ENCODE assay signal across 10 mouse cellular contexts in the genomic region with DNA sequence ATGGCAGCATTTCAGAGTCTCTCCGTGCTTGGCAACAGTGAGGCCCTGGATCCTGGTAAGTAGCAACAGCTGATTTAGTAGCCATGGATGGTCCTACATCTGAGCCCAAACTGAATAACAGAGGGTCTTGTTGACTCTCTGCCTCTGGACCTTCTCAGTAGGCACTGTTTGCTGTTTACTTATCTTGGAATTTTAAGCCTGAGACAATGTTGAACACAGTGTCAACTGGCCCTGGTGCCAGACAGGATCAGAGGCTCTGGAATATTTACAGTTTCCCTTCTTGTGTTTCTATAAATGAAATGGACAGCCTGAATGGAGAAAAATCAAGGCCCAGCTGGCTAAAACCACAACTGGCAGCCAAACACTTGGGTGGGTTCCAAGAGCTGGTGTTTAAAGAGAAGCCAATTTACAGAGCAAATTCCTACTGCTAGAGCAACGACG. TPM values are rescaled to one million over a fixed set of nuclear protein-coding genes. Genes with fewer than 3 reads are reported as not detected.
DNase-seq lines count a peak whose midpoint lies in the region; ATAC-seq and TF ChIP-seq lines count a peak whose summit lies in the region.
"Had no signal": no experiment of that assay in that cellular context is flagged by ENCODE, and none has a peak within 500 bp of the region (broad histone marks: within the 10 kb centered on the region; RNA-seq: fewer than 3 reads in every experiment).

No protein-coding gene starts in this region.

- H3K4me1 ChIP-seq in heart, embryonic 12.5 days (replicated peaks), result peaks cover 6% of the 10 kb centered on the region; the same call in 1 of the 2 replicates
- H3K4me1 ChIP-seq in neural tube, embryonic 12.5 days, result peaks cover 11% of the 10 kb centered on the region
- H3K4me1 ChIP-seq in stomach, postnatal 0 days (replicated peaks; ENCODE audit: control insufficient read depth, insufficient read depth), result 0 out of 2 replicates have a peak, but pooled peaks cover 2% of the 10 kb centered on the region

- no peak for TF ChIP-seq CTCF in stomach, postnatal 0 days (IDR thresholded peaks at IDR 0.05; ENCODE audit: low read depth)

- H3K36me3 ChIP-seq in heart, embryonic 12.5 days, result no peaks in the 10 kb centered on the region
- H3K36me3 ChIP-seq in neural tube, embryonic 12.5 days, result no peaks in the 10 kb centered on the region
- H3K36me3 ChIP-seq in stomach, postnatal 0 days (ENCODE audit: control insufficient read depth, insufficient read depth, low read length), result no peaks in the 10 kb centered on the region
- H3K36me3 ChIP-seq: embryonic facial prominence, embryonic 12.5 days had no signal

- peak; percentile 46 for DNase-seq in heart, adult 11 months
- DNase-seq in neural tube, embryonic 10.5 days (ENCODE audit: extremely low spot score, low spot score), result no peak
- DNase-seq in layer of hippocampus, postnatal 10 days (ENCODE audit: low spot score in 2 of 2), result peak; percentile 49 to 72
- no peak for DNase-seq in stomach, postnatal 0 days (ENCODE audit: low spot score)
- DNase-seq in embryo, embryonic 10.5 days (ENCODE audit: low spot score), result no peak
- DNase-seq in B cell, adult 2 months, result no peak

- no peak for ATAC-seq in heart, embryonic 12.5 days (ENCODE audit: insufficient number of reproducible peaks, low FRiP score)
- ATAC-seq in neural tube, embryonic 12.5 days (ENCODE audit: low FRiP score, low read depth), result no peak
- ATAC-seq in stomach, postnatal 0 days (ENCODE audit: low FRiP score, low TSS enrichment), result no peak

- H3K27ac ChIP-seq in heart, embryonic 12.5 days (ENCODE audit: poor library complexity, severe bottlenecking), result no peak overlapping the region; the same call in 1 of the 2 replicates
- H3K27ac ChIP-seq in neural tube, embryonic 12.5 days, result no peak overlapping the region
- H3K27ac ChIP-seq in stomach, postnatal 0 days (replicated peaks), result no peak overlapping the region
- H3K27ac ChIP-seq: embryonic facial prominence, embryonic 12.5 days had no signal

- no peak overlapping the region for H3K4me3 ChIP-seq in heart, embryonic 12.5 days
- no peak overlapping the region for H3K4me3 ChIP-seq in neural tube, embryonic 12.5 days
- H3K4me3 ChIP-seq in stomach, postnatal 0 days (ENCODE audit: low read depth, low read length), result no peak overlapping the region
- H3K4me3 ChIP-seq: embryonic facial prominence, embryonic 12.5 days had no signal

- no peak for TF ChIP-seq EP300 in stomach, postnatal 0 days (optimal IDR thresholded peaks at IDR 0.05)

- no peaks in the 10 kb centered on the region for H3K9me3 ChIP-seq in heart, embryonic 12.5 days (replicated peaks)
- H3K9me3 ChIP-seq in neural tube, embryonic 12.5 days, result no peaks in the 10 kb centered on the region
- H3K9me3 ChIP-seq in stomach, postnatal 0 days (ENCODE audit: control insufficient read depth, low read length), result no peaks in the 10 kb centered on the region
- H3K9me3 ChIP-seq: embryonic facial prominence, embryonic 12.5 days had no signal

- H3K4me2 ChIP-seq in heart, embryonic 12.5 days, result no peak overlapping the region
- peak overlapping the region; percentile 9; the same call in 1 of the 2 replicates for H3K4me2 ChIP-seq in neural tube, embryonic 12.5 days (replicated peaks)
- H3K4me2 ChIP-seq in stomach, postnatal 0 days (replicated peaks; ENCODE audit: low read depth), result peak overlapping the region; percentile 12; the same call in 1 of the 2 replicates
- H3K4me2 ChIP-seq: embryonic facial prominence, embryonic 12.5 days had no signal

- 42% methylated on average over 3 of the region's 3 CpGs for WGBS in heart, embryonic 12.5 days
- WGBS in neural tube, embryonic 12.5 days, result 61% methylated on average over 3 of the region's 3 CpGs
- WGBS in stomach, postnatal 0 days, result 21% methylated on average over 3 of the region's 3 CpGs

- H3K27me3 ChIP-seq in heart, embryonic 12.5 days (replicated peaks), result peaks cover 15% of the 10 kb centered on the region
- peaks cover 18% of the 10 kb centered on the region for H3K27me3 ChIP-seq in neural tube, embryonic 12.5 days (replicated peaks)
- no peaks in the 10 kb centered on the region for H3K27me3 ChIP-seq in stomach, postnatal 0 days (ENCODE audit: control insufficient read depth, insufficient read depth, low read length)

- H3K9ac ChIP-seq in heart, embryonic 12.5 days, result no peak overlapping the region
- H3K9ac ChIP-seq in neural tube, embryonic 12.5 days, result no peak overlapping the region
- no peak overlapping the region for H3K9ac ChIP-seq in stomach, postnatal 0 days (ENCODE audit: low read length)
- H3K9ac ChIP-seq: embryonic facial prominence, embryonic 12.5 days had no signal

RNA-seq across cellular contexts. Expression of gene Gpr37, which starts 3.7 kb away (rescaled TPM):
- 1.1 and 1.4 TPM in 2 replicates for polyA plus RNA-seq in heart, embryonic 12.5 days (2016; fragmentation: Nextera tagmentation; extraction: Ambion mirVana)
- 6.0 and 6.4 TPM in 2 replicates for polyA plus RNA-seq in neural tube, embryonic 12.5 days (2016; fragmentation: Nextera tagmentation; extraction: Ambion mirVana)
- total RNA-seq in layer of hippocampus, postnatal 10 days (2021), result 10 to 100 TPM; 30.4 to 31.8 TPM
- polyA plus RNA-seq in stomach, postnatal 0 days (2015; fragmentation: Nextera tagmentation; extraction: Ambion mirVana), result 1.7 and 1.9 TPM in 2 replicates
- total RNA-seq: MEL had no signal

Comparison
In these comparisons a context has a peak if more than half of its experiments do, and no peak if none do; other contexts are left out.
1. DNase-seq: peak in heart, adult 11 months (single experiment) and layer of hippocampus, postnatal 10 days (2 of 2); none in neural tube, embryonic 10.5 days (single experiment), stomach, postnatal 0 days (single experiment), embryo, embryonic 10.5 days (single experiment) and B cell, adult 2 months (0 of 2).